Mouse (Mus musculus) MN1 (cell line): ENCODE measurements at regions not wholly inside any gene's neighbourhood (a gene's known extent, or its start where the extent isn't known, plus 50 kb on each side); places are given as distances from the start of the nearest gene placed in this dataset.

Source experiments
- DNase-seq: peaks from one replicate; pipeline ENCODE4 v3.0.0-alpha.2; 2016; ENCODE audit warnings: low spot score

- DNase-seq = no peak
These were observed 367.0 kb upstream of the Kif18a start for GRCm38 (mm10) chr2:108913555-108913954.

- no peak for DNase-seq
These were observed 366.6 kb upstream of the Kif18a start for GRCm38 (mm10) chr2:108913967-108914366.

- no peak for DNase-seq
These were observed 361.0 kb upstream of the Kif18a start for GRCm38 (mm10) chr2:108919500-108920045.

GRCm38 (mm10) chr2:108920111-108920510, 360.4 kb upstream of the Kif18a start:
- DNase-seq = no peak

GRCm38 (mm10) chr2:108935981-108936762, 344.4 kb upstream of the Kif18a start:
- no peak for DNase-seq

GRCm38 (mm10) chr2:108980921-108981320, 299.6 kb upstream of the Kif18a start:
- DNase-seq = no peak

- no peak for DNase-seq
These were observed 264.3 kb upstream of the Kif18a start for GRCm38 (mm10) chr2:109016223-109016622.

GRCm38 (mm10) chr2:109017018-109017707, 263.4 kb upstream of the Kif18a start:
- DNase-seq = no peak

- DNase-seq = no peak
These were observed 242.3 kb upstream of the Kif18a start for GRCm38 (mm10) chr2:109038131-109038695.
